Mouse (Mus musculus): ENCODE measurements around the gene Flt4.
"Not testable (repeated sequence)": the region's sequence is repeated elsewhere in the genome, so short reads cannot be mapped to it uniquely, and the experiment has no call there.

The Flt4 gene

GRCm38 (mm10) chr11:49608938-49609867 lies at the start of gene Flt4:
Flt4 (plus strand) TSS chr11:49609263.
- in situ Hi-C loops (cut with MboI), result not testable (repeated sequence)

GRCm38 (mm10) chr11:49575054-49575453 lies 34.0 kb upstream of the Flt4 start:
- in situ Hi-C loops (cut with MboI), result not testable (repeated sequence)

DNA sequence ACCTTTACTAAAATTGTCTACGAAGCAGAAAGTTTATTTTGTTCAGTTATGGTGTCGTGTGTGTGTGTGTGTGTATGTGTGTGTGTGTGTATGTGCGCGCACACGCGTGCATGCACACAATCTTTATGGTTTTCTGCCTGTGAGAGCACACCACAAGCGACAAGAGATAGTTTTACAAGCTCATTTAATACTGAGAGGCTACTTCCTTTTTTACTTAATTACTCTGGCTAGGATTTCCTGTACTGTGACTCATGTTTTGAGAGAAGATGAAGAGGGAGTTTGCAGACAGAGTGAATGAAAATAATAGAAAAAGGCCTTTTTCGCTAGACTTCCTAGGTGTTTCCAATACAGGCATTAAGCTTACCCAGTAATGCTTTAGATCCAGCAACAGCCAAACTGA lies 28.6 kb upstream of the Flt4 start:
- in situ Hi-C loops (cut with MboI), result not testable (repeated sequence)

DNA sequence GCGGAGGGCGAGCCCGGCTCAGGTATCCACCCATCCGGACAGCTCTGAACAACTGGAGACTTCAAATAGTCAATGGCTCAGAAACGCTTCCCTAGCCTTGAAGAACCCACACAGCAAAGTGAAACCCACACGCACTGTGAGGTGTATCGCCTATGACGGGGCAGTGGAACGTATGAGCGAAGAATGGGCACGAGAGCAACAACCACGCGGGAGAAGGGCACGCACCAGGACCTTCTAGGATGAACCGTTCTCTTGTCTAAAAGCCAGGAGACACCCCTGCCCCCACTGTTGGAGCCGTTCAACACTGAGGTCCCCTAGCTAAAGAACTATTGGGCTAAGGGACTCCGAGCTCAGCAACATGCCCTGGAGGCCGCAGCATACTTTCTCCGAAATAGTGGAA lies 18.9 kb upstream of the Flt4 start:
- in situ Hi-C loops (cut with MboI), result no loop called here

GRCm38 (mm10) chr11:49597149-49597548 lies 11.9 kb upstream of the Flt4 start:
- in situ Hi-C loops (cut with MboI), result not testable (repeated sequence)

- in situ Hi-C loops (cut with MboI), result not testable (repeated sequence)
Observed at GRCm38 (mm10) chr11:49608306-49608705, 757 bp upstream of the Flt4 start.

- in situ Hi-C loops (cut with MboI), result not testable (repeated sequence)
Observed at GRCm38 (mm10) chr11:49609868-49610824, 1.1 kb downstream of the Flt4 start.

GRCm38 (mm10) chr11:49611349-49611748 lies 2.3 kb downstream of the Flt4 start:
- in situ Hi-C loops (cut with MboI), result not testable (repeated sequence)

DNA sequence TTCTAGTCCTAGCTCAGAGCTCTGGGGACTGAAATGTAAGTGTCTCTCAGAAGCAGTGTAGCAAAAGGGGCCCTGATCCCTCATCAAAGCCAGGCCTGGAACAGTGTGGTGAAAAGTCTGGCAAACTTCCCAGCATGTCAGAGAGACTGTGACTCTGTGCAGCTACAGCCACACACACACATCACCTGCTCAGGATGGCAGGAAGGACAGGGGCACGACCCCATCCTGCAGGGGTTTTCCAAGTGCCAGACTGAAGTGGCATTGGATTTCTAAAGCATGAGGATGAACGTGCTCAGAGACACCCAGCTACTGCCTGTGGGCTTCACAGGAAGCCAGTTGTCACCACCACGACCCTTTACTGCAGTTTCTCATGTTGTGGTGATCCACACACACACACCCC lies 3.1 kb downstream of the Flt4 start:
- in situ Hi-C loops (cut with MboI), result no loop called here

- in situ Hi-C loops (cut with MboI), result no loop called here
Observed at GRCm38 (mm10) chr11:49613349-49613748, 4.3 kb downstream of the Flt4 start.

DNA sequence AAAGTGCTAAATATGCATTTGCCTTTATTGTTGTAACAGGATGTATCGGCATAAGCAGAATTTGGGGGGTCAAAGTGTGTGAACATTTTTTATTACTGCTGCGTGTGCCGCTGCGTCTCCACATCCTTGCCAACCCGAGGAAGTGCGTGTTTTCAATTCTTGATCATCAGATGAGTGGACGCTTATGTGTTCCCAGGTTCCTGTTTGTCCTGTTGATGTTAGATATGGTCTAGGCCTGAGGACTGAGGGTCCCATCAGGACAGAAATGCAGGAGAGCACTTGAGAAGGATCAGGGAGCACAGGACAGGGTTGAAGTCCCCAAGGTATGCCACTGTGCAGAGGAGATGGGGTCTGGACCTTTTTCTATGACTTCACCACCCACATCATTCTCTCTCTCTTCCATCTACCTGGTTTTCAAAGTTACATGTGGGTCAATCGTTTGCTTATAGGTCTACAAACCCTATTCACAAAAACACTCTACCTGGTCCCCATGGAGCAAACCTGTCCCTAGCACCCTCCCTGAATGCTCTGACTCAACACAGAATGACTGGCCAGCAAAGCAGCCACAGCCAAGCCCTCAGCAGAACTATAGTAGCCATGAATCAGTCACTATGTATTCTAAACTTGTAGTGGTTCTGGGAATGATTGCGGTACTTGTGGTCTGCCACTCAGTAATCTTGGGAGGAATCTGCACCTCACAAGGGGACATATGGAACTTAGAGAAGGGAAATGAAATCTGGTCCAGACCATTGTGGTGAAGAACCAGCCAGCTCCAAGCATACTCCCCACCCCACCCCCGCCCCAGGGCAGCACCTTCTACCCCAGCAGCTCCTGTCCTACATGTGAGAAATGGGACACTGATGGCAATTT lies 7.0 kb downstream of the Flt4 start:
- in situ Hi-C loops (cut with MboI), result no loop called here

- in situ Hi-C loops (cut with MboI), result no loop called here
Observed at GRCm38 (mm10) chr11:49618476-49618875, 9.4 kb downstream of the Flt4 start.

GRCm38 (mm10) chr11:49621953-49622352 lies 12.9 kb downstream of the Flt4 start:
- in situ Hi-C loops (cut with MboI), result no loop called here

GRCm38 (mm10) chr11:49624156-49624555 lies 15.1 kb downstream of the Flt4 start:
- in situ Hi-C loops (cut with MboI), result no loop called here

DNA sequence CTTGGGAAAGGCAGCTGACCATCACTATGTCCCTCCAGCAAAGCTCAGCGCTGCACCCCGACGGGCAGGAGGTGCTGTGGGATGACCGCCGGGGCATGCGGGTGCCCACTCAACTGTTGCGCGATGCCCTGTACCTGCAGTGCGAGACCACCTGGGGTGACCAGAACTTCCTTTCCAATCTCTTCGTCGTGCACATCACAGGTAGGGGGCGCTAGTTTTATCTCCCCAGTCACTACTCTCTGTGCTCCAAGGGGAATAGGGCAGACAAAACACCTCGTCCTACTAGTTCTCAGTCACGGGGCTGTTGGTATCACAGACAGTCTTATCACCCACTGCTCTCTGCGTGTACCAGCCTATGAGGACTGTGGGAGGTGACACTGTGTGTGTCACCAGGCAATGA lies 16.8 kb downstream of the Flt4 start:
- in situ Hi-C loops (cut with MboI), result no loop called here

GRCm38 (mm10) chr11:49626748-49627147 lies 17.7 kb downstream of the Flt4 start:
- in situ Hi-C loops (cut with MboI), result no loop called here

- in situ Hi-C loops (cut with MboI), result no loop called here
Observed at GRCm38 (mm10) chr11:49631154-49631553, 22.1 kb downstream of the Flt4 start.

DNA sequence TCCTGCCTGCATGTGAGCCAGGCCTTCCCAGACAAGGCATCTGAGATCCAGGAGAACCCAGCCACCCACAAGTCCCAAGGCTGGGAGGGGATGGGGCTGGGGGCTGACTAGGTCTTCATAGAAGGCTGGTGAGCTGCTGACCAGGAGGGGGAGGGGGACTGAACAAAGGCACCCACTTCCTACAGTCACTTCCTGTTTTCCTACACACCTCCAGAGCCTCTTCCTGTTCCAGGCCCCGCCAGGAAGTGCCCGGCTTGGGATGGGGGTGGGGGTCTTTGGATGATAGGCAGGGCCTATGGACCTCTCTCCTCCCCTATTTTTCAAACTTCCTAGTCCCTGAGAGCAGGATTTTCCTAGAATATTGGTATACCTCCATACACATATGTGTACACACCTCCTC lies 23.2 kb downstream of the Flt4 start:
- in situ Hi-C loops (cut with MboI), result no loop called here

- in situ Hi-C loops (cut with MboI), result no loop called here
Observed at GRCm38 (mm10) chr11:49634101-49634500, 25.0 kb downstream of the Flt4 start.

DNA sequence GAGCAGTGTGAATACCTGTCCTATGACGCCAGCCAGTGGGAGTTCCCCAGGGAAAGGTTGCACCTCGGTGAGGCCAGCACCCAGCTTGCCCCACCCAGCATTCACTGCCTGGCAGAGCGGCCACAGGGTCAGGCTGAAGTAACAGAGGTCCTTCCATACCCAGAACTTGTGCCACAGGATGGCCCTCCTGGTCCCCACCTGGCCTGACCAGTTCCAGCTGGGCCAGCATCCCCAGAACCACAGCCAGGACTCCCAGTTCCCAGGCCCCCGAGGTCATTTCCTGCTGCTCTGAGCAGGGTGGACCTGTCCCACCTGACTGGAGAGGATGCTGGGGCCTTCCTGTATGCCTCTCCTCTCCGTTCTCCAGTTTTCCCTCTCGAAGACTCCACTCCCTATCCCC lies 26.6 kb downstream of the Flt4 start:
- in situ Hi-C loops (cut with MboI), result no loop called here

GRCm38 (mm10) chr11:49636449-49636848 lies 27.4 kb downstream of the Flt4 start:
- in situ Hi-C loops (cut with MboI), result no loop called here

GRCm38 (mm10) chr11:49645677-49646076 lies 36.6 kb downstream of the Flt4 start:
- in situ Hi-C loops (cut with MboI), result no loop called here

All from mature B cell (primary cell).